Mouse (Mus musculus): ENCODE results near the gene Gm9780.
"Not testable (repeated sequence)": the region's sequence is repeated elsewhere in the genome, so short reads cannot be mapped to it uniquely, and the experiment has no call there.

DNA sequence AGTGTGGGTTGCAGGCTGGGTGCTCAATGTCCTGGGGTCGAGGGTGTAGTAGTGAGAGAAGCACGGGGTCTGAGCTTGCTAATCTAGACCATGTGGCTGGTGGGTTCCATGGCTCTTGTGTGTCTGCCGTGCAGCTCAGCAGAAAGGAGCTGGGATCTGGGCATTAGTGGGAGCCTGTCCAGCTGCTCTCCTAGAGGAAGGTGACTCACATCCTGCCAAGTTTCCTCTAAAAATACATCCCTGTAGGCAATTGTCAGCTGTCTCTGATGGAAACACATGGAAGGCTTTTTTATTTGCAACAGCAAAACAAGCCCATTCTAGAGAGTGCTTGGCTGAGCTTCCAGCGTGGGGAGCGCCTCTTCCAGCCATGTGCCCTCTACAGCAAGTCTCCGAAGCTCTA is 19.7 kb downstream of the Gm9780 start:
- not testable (repeated sequence) for TF ChIP-seq CTCF (IDR thresholded peaks at IDR 0.05; ENCODE audit: low read depth, low read length); POLR2A (IDR thresholded peaks at IDR 0.05; ENCODE audit: insufficient read depth, low read length); EP300 (IDR thresholded peaks at IDR 0.05; ENCODE audit: insufficient read depth, low read depth, low read length)
